Mouse (Mus musculus) ES-E14 (cell line): ENCODE results near the gene Igfbp1.

ENCODE experiments used
- CHD2 ChIP-seq: IDR thresholded peaks from 2 replicates; pipeline ENCODE4 v1.6.1; 2014; ENCODE audit warnings: mild to moderate bottlenecking, low read depth, low read length, inconsistent platforms
- HCFC1 ChIP-seq: IDR thresholded peaks from 2 replicates; pipeline ENCODE4 v1.6.1; 2012; ENCODE audit warnings: low read length, inconsistent platforms, borderline replicate concordance; ENCODE audit not compliant: insufficient read depth
- MAFK ChIP-seq: IDR thresholded peaks from 2 replicates; pipeline ENCODE4 v1.6.1; 2014; ENCODE audit warnings: mild to moderate bottlenecking, low read depth, low read length, inconsistent platforms; ENCODE audit not compliant: insufficient read depth
- ZC3H11A ChIP-seq: IDR thresholded peaks from 2 replicates; pipeline ENCODE4 v1.6.1; 2012; ENCODE audit warnings: low read depth, mild to moderate bottlenecking, inconsistent platforms, low read length, borderline replicate concordance
- ZNF384 ChIP-seq: IDR thresholded peaks from 2 replicates; pipeline ENCODE4 v1.6.1; 2012; ENCODE audit warnings: low read depth, low read length, inconsistent platforms

DNA sequence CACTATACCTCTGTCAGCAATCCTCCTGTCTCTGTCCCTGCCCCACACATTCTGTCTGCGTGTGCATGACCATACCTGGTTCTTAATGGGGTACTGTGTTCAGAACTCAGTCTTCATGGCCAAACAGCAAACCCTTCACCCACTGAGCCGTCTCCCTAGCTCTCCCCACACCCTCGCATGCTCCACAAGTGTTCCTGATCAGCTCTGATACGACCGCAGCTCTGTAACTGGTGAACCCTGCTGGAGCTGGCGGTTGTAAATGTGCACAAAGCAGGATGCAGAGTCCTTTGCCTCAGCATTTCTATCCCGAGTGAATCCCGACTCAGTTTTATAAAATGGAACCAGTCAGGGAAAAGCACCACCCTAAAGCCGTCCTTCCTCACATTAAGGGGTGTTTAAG is 6.3 kb downstream of the Igfbp1 start:
- TF ChIP-seq MAFK: no peak
- TF ChIP-seq ZNF384: no peak
- TF ChIP-seq CHD2: no peak
- no peak for TF ChIP-seq HCFC1
- TF ChIP-seq ZC3H11A: no peak
